Mouse (Mus musculus) forebrain, embryonic 12.5 days (tissue): ENCODE measurements around the gene Mta2. TPM values are rescaled to one million over a fixed set of nuclear protein-coding genes. Genes with fewer than 3 reads are reported as not detected.

ENCODE experiments used
- polyA plus RNA-seq: library from polyadenylated mRNA; unstranded; fragments of >200 nt; fragmentation: Nextera tagmentation; extraction: Ambion mirVana; gene quantifications from 2 replicates; pipeline ENCODE4 v1.2.1, GENCODE M21; 2016

The Mta2 gene
- polyA plus RNA-seq, 1 experiment from 2014 or later: 193 TPM

Other genes starting within 250 kb of the Mta2 start
- gene Slc3a2, start 218.5 kb upstream of the Mta2 start, polyA plus RNA-seq: 140 and 143 TPM in 2 replicates
- gene Wdr74, start 206.0 kb upstream of the Mta2 start, polyA plus RNA-seq: 83.7 and 85.9 TPM in 2 replicates
- 2.8 and 3.7 TPM in 2 replicates for gene 1700092M07Rik, start 201.2 kb upstream of the Mta2 start, polyA plus RNA-seq
- gene Stx5a, start 200.5 kb upstream of the Mta2 start, polyA plus RNA-seq: 108 and 114 TPM in 2 replicates
- 206 and 225 TPM in 2 replicates for gene Nxf1, start 184.8 kb upstream of the Mta2 start, polyA plus RNA-seq
- gene Tmem223, start 170.9 kb upstream of the Mta2 start, polyA plus RNA-seq: 203 and 210 TPM in 2 replicates
- 34.4 and 36.9 TPM in 2 replicates for gene Tmem179b, start 167.4 kb upstream of the Mta2 start, polyA plus RNA-seq
- 35.9 and 41.5 TPM in 2 replicates for gene Taf6l, start 155.5 kb upstream of the Mta2 start, polyA plus RNA-seq
- gene Polr2g, start 143.3 kb upstream of the Mta2 start, polyA plus RNA-seq: 158 and 161 TPM in 2 replicates
- 6.6 and 7.9 TPM in 2 replicates for gene Zbtb3, start 139.3 kb upstream of the Mta2 start, polyA plus RNA-seq
- 78.7 and 83.9 TPM in 2 replicates for gene Ttc9c, start 122.5 kb upstream of the Mta2 start, polyA plus RNA-seq
- 7.2 and 7.8 TPM in 2 replicates for gene Hnrnpul2, start 121.9 kb upstream of the Mta2 start, polyA plus RNA-seq
- gene AC129217.1, start 112.1 kb upstream of the Mta2 start, polyA plus RNA-seq: not detected in 2 replicates
- 57.5 and 62.9 TPM in 2 replicates for gene Bscl2, start 104.4 kb upstream of the Mta2 start, polyA plus RNA-seq
- 131 and 139 TPM in 2 replicates for gene Gng3, start 102.7 kb upstream of the Mta2 start, polyA plus RNA-seq
- 0.26 and 0.60 TPM in 2 replicates for gene Lrrn4cl, start 91.1 kb upstream of the Mta2 start, polyA plus RNA-seq
- gene Ubxn1, start 70.4 kb upstream of the Mta2 start, polyA plus RNA-seq: 178 and 182 TPM in 2 replicates
- gene Uqcc3, start 61.0 kb upstream of the Mta2 start, polyA plus RNA-seq: 55.2 and 57.3 TPM in 2 replicates
- 104 and 119 TPM in 2 replicates for gene Lbhd1, start 58.1 kb upstream of the Mta2 start, polyA plus RNA-seq
- gene Gm49403, start 57.9 kb upstream of the Mta2 start, polyA plus RNA-seq: not detected in 2 replicates
- gene 1810009A15Rik, start 53.0 kb upstream of the Mta2 start, polyA plus RNA-seq: 91.0 and 104 TPM in 2 replicates
- gene Gm49416, start 52.9 kb upstream of the Mta2 start, polyA plus RNA-seq: not detected in 2 replicates
- 48.1 and 52.6 TPM in 2 replicates for gene Ints5, start 48.9 kb upstream of the Mta2 start, polyA plus RNA-seq
- 106 and 113 TPM in 2 replicates for gene Ganab, start 43.8 kb upstream of the Mta2 start, polyA plus RNA-seq
- 64.4 and 64.8 TPM in 2 replicates for gene B3gat3, start 21.5 kb upstream of the Mta2 start, polyA plus RNA-seq
- gene Rom1, start 12.5 kb upstream of the Mta2 start, polyA plus RNA-seq: 1.3 and 2.5 TPM in 2 replicates
- 13.2 and 13.8 TPM in 2 replicates for gene Eml3, start 12.3 kb upstream of the Mta2 start, polyA plus RNA-seq
- gene Tut1, start 12.0 kb downstream of the Mta2 start, polyA plus RNA-seq: 36.9 and 37.0 TPM in 2 replicates
- 365 and 373 TPM in 2 replicates for gene Eef1g, start 25.2 kb downstream of the Mta2 start, polyA plus RNA-seq
- gene Ahnak, start 47.4 kb downstream of the Mta2 start, polyA plus RNA-seq: 6.4 and 8.5 TPM in 2 replicates
- gene Scgb1a1, start 146.1 kb downstream of the Mta2 start, polyA plus RNA-seq: not detected in 2 replicates
- 24.1 and 25.7 TPM in 2 replicates for gene Asrgl1, start 193.8 kb downstream of the Mta2 start, polyA plus RNA-seq